Mouse (Mus musculus): ENCODE results near the gene Ect2l.

- TF ChIP-seq POLR2A (IDR thresholded peaks at IDR 0.05; ENCODE audit: borderline replicate concordance, control insufficient read depth, low read depth, low read length) (no peak), CTCF (IDR thresholded peaks at IDR 0.05; ENCODE audit: control insufficient read depth, insufficient read depth, low read length) (no peak)
These were observed 12.2 kb downstream of the Ect2l start for GRCm38 (mm10) chr10:18198286-18199015.
